Mouse (Mus musculus) intestine, embryonic 15.5 days (tissue): Measurements from ENCODE around the gene Spaca4. TPM values are rescaled to one million over a fixed set of nuclear protein-coding genes. Genes with fewer than 3 reads are reported as not detected.
A peak's percentile ranks its signal among the peaks of the same experiment; 100 is the strongest.

Source experiments
- ATAC-seq: fragments of 200-750 bp; cut with Nextera tagmentation; 2 replicates; pipeline ENCODE4 v1.8.0; 2017; ENCODE audit warnings: moderate TSS enrichment, moderate library complexity
- H3K27ac ChIP-seq: fragments of 300-500 bp; sonication (generic); 2 replicates; pipeline ENCODE4 v1.5.1; 2015; ENCODE audit warnings: mild to moderate bottlenecking, inconsistent platforms
- H3K27me3 ChIP-seq: fragments of 300-500 bp; sonication (generic); replicated peaks from 2 replicates; pipeline ENCODE4 v1.6.1; 2015; ENCODE audit warnings: inconsistent platforms
- H3K36me3 ChIP-seq: fragments of 300-500 bp; sonication (generic); 2 replicates; pipeline ENCODE4 v1.6.1; 2015; ENCODE audit warnings: inconsistent platforms
- H3K4me1 ChIP-seq: fragments of 300-500 bp; sonication (generic); replicated peaks from 2 replicates; pipeline ENCODE4 v1.6.1; 2015; ENCODE audit warnings: inconsistent platforms
- H3K4me2 ChIP-seq: fragments of 300-500 bp; sonication (generic); replicated peaks from 2 replicates; pipeline ENCODE4 v1.6.1; 2015; ENCODE audit warnings: mild to moderate bottlenecking, inconsistent platforms
- H3K4me3 ChIP-seq: fragments of 300-500 bp; sonication (generic); replicated peaks from 2 replicates; pipeline ENCODE4 v1.5.1; 2015; ENCODE audit warnings: inconsistent platforms
- H3K9ac ChIP-seq: fragments of 300-500 bp; sonication (generic); 2 replicates; pipeline ENCODE4 v1.6.1; 2015; ENCODE audit warnings: inconsistent platforms
- H3K9me3 ChIP-seq: fragments of 300-500 bp; sonication (generic); 2 replicates; pipeline ENCODE4 v1.6.1; 2016; ENCODE audit warnings: inconsistent platforms
- WGBS: fragments of 180-500 bp; shearing (Covaris S2); methylation state at CpG from one replicate; pipeline ENCODE4 v1.1.7; 2015; 5-methylcytosine and 5-hydroxymethylcytosine counted together
- polyA plus RNA-seq: library from polyadenylated mRNA; unstranded; fragments of >200 nt; fragmentation: Nextera tagmentation; extraction: Ambion mirVana; gene quantifications from 2 replicates; pipeline ENCODE4 v1.2.1, GENCODE M21; 2015

Gene Spaca4
- polyA plus RNA-seq, 1 experiment from 2014 or later: 0.49 TPM

DNA sequence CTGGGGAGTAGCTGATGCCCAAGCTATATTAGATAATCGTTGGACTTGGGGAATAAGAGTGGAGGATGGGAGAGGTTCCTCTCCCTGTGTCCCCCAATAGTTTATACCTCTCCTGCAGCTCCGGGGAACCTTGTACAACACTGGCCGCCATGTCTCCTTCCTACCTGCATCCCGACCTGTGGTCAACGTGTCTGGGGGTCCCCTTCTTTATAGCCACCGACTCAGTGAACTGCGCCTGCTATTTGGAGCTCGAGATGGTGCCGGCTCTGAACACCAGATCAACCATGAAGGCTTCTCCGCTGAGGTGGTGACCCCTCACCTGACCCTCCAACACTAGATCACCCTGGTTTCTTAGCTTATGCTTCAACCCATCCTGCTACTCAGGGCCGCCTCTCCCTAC, 23.3 kb downstream of the Spaca4 start:
- 93% methylated on average over 11 of the region's 11 CpGs for WGBS
- H3K27ac ChIP-seq: no peak overlapping the region

DNA sequence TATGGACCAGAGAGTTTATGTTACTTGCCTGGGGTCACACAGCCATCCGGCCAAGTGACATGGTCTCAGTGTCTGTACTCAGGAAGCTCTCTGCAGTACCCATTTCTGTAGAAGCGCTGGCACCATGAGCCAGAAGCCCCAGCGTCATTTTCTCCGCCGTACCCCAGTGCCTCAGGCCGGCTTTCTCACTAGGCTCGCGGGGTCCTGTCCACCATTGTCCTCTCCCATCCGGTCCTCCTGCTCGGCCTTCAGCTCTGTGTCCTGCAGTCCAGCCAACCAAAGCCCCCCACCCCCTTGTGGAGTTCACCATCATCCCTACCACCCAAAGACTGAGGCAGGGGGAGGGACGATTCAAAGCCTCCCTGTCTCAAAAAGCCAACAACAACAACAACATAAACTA, 24.0 kb downstream of the Spaca4 start:
- WGBS: 92% methylated on average over 11 of the region's 11 CpGs
- no peak overlapping the region for H3K9ac ChIP-seq
- ATAC-seq: no peak
- no peak overlapping the region for H3K4me2 ChIP-seq
- peaks cover 35% of the 10 kb centered on the region for H3K4me1 ChIP-seq
- peaks cover 24% of the 10 kb centered on the region for H3K27me3 ChIP-seq
- H3K9me3 ChIP-seq: no peaks in the 10 kb centered on the region
- no peaks in the 10 kb centered on the region for H3K36me3 ChIP-seq
- H3K4me3 ChIP-seq: no peak overlapping the region
- no peak overlapping the region for H3K27ac ChIP-seq

More for the DNA sequence above, 23.3 kb downstream of the Spaca4 start:
- Histone ChIP-seq H3K4me2 (no peak overlapping the region), H3K27me3 (peaks cover 24% of the 10 kb centered on the region), H3K36me3 (no peaks in the 10 kb centered on the region), H3K9ac (no peak overlapping the region), H3K4me1 (peaks cover 40% of the 10 kb centered on the region), H3K9me3 (no peaks in the 10 kb centered on the region), H3K4me3 (no peak overlapping the region)
- ATAC-seq: no peak

DNA sequence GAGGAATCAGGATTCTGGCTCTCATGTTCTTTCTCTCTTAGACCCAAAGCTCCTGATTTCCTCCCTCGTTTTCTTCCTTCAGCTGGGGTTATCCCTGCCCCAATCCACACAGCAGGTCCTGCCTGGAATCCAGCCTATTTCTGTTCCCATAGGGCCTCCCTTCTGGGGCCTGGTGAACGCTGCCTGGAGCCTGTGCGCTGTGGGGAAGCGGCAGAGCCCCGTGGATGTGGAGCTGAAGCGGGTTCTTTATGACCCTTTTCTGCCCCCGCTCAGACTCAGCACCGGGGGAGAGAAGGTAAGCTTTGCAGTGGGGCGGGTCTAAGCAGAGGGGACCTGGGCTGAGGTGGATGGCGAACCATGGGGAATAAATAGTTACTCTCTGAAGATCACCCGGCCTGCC, 24.5 kb downstream of the Spaca4 start:
- no peak overlapping the region; the same call in 1 of the 2 replicates for H3K4me3 ChIP-seq
- 30% methylated on average over 11 of the region's 11 CpGs for WGBS
- H3K9me3 ChIP-seq: no peaks in the 10 kb centered on the region
- peaks cover 31% of the 10 kb centered on the region for H3K4me1 ChIP-seq
- H3K36me3 ChIP-seq: no peaks in the 10 kb centered on the region
- peak overlapping the region; percentile 22; the same call in 1 of the 2 replicates for H3K27ac ChIP-seq
- no peak overlapping the region for H3K9ac ChIP-seq
- H3K4me2 ChIP-seq: peak overlapping the region; percentile 88
- H3K27me3 ChIP-seq: peaks cover 24% of the 10 kb centered on the region
- no peak for ATAC-seq

DNA sequence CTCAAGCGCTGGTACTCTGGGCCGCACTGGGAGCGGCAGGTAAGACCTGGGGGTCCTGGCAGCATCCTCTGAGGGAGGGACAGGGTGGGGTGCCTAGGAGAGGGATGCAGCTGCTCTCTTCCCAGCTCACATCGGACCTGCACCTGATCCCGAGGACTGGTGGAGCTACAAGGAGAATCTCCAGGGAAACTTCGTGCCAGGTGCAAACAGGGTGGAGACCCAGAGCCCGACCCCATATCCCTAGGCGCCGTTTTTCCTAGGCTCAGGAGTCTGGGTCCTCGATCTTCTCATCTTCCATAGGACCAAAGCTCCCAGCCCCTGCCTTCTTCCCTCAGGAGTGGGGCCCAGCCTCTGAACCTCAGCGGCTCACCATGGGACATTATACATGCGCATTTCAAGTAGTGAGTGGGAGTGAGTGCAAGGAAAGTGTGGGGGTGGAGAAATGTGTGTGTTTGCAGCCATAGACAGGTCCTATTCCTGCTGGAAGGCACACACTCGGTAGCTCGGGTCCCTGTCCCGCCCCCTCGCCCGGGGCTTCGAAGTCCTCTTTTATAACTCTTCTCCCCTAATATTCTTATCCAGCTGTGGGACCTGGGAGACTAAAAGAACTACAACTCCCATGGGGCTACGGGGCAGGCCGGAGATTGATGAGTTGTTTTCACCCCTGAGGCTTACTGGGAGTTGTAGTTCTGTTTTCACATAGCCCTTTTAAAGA, 25.2 kb downstream of the Spaca4 start:
- WGBS: under 1% methylated on average over 20 of the region's 20 CpGs
- H3K9ac ChIP-seq: peak overlapping the region; percentile 50

DNA sequence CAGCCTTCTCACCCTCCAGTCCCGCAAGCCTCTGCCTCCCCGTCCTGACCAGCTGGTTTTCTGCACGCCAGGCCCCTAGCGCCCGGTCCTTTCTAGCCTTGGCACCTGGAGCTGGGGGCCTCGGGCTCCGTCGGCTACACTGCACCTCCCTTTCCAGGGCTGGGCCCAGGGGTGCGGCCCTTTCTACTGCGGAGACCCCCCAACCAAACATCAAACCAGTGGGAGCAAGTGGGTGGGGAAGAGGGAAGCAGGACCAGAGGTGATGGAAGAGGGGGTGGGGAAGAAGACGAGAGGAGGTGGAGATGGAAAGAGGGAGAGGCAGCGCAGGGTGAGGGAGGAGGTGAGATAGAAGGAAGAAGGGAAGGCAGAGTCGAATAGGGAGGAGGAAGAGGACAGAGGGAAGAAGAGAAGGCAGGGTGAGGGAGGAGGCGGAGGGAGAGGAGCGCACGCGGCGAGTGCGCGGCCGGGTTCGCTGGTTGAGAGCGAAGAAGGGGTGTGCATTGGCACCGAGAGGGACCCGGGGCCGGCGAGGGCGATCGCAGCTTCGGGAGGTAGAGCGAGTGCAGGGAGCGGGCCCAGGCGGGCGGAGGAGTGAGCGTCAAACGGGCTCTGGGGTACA, 26.0 kb downstream of the Spaca4 start, which contains the start of gene Car11:
Gene Car11 (plus strand): TSS at position 321 of the 619 bp plus-strand sequence.
- H3K9me3 ChIP-seq: no peaks in the 10 kb centered on the region
- H3K4me1 ChIP-seq: peaks cover 21% of the 10 kb centered on the region
- H3K9ac ChIP-seq: peak within 1 kb of the TSS; percentile 50
- H3K4me3 ChIP-seq: peak within 1 kb of the TSS; percentile 39
- H3K36me3 ChIP-seq: no peaks in the 10 kb centered on the region
- 4% methylated on average over 36 of the region's 36 CpGs for WGBS
- peaks cover 24% of the 10 kb centered on the region for H3K27me3 ChIP-seq
- ATAC-seq: no peak
- peak within 1 kb of the TSS; percentile 88 for H3K4me2 ChIP-seq
- no peak within 1 kb of the TSS for H3K27ac ChIP-seq

More for the DNA sequence above, 25.2 kb downstream of the Spaca4 start:
- peaks cover 25% of the 10 kb centered on the region for H3K4me1 ChIP-seq
- no peak for ATAC-seq
- peak overlapping the region; percentile 39 for H3K4me3 ChIP-seq
- peaks cover 24% of the 10 kb centered on the region for H3K27me3 ChIP-seq
- H3K9me3 ChIP-seq: no peaks in the 10 kb centered on the region
- H3K4me2 ChIP-seq: peak overlapping the region; percentile 88
- H3K27ac ChIP-seq: no peak overlapping the region
- no peaks in the 10 kb centered on the region for H3K36me3 ChIP-seq

DNA sequence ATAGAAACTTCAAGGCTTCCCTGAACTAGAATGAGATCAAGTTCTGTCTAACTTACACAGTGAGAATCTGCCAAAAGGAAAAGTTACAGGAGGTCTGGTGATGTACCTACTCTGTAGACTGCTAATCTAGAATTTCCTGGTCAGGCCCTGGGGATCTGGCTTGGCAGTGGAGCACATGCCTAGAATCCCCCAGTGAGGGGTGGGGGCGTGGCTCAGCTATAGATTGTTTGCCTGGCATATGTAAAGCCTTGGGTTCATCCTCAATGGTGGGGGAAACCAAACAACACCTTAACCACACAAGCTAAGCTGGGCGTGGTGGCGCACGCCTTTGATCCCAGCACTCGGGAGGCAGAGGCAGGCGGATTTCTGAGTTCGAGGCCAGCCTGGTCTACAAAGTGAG, 27.7 kb downstream of the Spaca4 start:
- Histone ChIP-seq H3K4me2 (no peak overlapping the region), H3K9me3 (no peaks in the 10 kb centered on the region)
- no peak for ATAC-seq

DNA sequence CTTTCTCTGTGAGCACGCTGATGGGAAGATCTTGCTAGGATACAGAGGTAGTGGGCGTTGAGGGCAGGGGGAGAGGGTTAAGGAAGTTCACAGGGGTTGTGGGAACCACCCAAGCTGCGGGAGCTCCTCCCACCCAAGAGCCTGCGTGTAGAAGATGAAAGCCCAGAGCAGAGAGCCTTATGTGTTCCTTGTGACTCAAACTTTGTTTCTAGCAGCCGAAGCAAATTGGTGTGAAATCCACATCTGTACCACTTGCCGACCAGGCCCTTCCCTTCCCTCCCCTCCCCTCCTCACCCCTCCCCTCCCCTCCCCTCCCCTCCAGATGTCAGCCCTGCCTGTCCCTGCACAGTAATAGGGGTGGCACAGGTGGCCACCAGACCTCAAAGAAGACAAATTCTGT, 30.5 kb downstream of the Spaca4 start:
- 17% methylated on average over 6 of the region's 6 CpGs for WGBS
- Histone ChIP-seq H3K4me3 (no peak overlapping the region), H3K4me2 (no peak overlapping the region), H3K9ac (no peak overlapping the region), H3K27ac (no peak overlapping the region), H3K4me1 (peaks cover 7% of the 10 kb centered on the region), H3K9me3 (no peaks in the 10 kb centered on the region), H3K27me3 (peaks cover 18% of the 10 kb centered on the region), H3K36me3 (no peaks in the 10 kb centered on the region)
- ATAC-seq: no peak

More for the DNA sequence above, 27.7 kb downstream of the Spaca4 start:
- H3K4me3 ChIP-seq: no peak overlapping the region
- H3K4me1 ChIP-seq: peaks cover 13% of the 10 kb centered on the region
- no peak overlapping the region for H3K9ac ChIP-seq
- H3K36me3 ChIP-seq: no peaks in the 10 kb centered on the region
- no peak overlapping the region for H3K27ac ChIP-seq
- WGBS: 83% methylated on average over 7 of the region's 7 CpGs
- peaks cover 24% of the 10 kb centered on the region for H3K27me3 ChIP-seq

DNA sequence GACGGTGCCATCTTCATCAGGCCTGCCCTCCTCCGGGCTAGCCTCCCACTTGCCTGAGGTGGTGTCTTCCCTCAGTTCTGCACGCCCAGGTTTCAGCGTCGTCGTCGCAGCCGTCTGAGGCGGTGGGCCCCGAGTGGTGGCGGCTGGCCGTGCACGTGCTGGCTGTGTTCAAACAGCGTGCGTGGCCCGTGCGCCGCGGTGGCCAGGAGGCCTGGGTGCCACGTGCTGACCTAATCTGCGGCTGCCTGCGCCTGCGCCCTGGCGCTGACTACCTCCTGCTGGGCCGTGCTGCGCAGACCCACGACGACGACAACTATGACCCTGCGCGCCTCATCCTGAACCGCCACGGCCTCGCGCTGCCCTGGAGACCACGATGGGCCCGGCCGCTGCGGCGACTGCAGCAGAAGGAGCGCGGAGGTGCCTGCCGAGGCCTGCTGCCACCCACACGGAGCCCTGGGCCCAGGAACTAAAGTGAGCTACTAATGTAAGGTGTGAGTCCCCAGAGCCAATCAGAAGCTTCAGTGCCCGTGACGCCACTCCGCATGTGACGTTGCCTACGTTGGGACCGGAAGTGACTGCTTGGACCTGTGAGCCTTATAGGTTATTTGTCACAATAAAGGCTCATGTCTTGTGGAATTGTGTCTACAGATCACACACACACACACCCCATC, 31.6 kb downstream of the Spaca4 start, which contains the start of gene Sec1:
Gene Sec1 (minus strand): TSS at position 482 of the 671 bp plus-strand sequence.
- 90% methylated on average over 50 of the region's 50 CpGs for WGBS
- no peak for ATAC-seq
- no peak within 1 kb of the TSS for H3K4me3 ChIP-seq

DNA sequence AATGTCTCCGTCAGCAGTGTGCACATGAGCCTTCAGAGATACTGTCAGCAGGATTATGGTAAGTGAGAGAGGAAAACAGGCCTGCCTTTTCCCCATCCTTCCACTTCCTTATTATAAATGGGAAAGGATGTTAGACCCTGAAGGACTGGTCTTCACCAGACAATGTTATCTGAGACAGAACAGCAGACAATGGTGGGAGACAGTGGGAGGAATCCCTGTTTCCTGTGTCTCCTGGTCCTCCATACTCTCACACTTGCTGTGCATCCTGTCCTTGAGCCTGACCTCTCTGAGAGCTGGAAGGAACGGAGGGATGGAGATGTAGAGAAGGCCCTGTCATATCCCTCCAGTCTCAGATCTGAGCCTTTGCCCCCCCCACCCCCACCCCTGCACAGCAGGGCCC, 33.2 kb downstream of the Spaca4 start:
- 79% methylated on average over 2 of the region's 2 CpGs for WGBS
- ATAC-seq: no peak
- Histone ChIP-seq H3K4me2 (no peak overlapping the region), H3K4me1 (no peaks in the 10 kb centered on the region), H3K36me3 (no peaks in the 10 kb centered on the region), H3K9me3 (no peaks in the 10 kb centered on the region), H3K27me3 (no peaks in the 10 kb centered on the region; the same call in 1 of the 2 replicates), H3K27ac (no peak overlapping the region), H3K9ac (no peak overlapping the region), H3K4me3 (no peak overlapping the region)

More for the DNA sequence above, 31.6 kb downstream of the Spaca4 start, which contains the start of gene Sec1:
- Histone ChIP-seq H3K4me1 (no peaks in the 10 kb centered on the region), H3K27me3 (peaks cover 8% of the 10 kb centered on the region), H3K9ac (no peak within 1 kb of the TSS), H3K36me3 (no peaks in the 10 kb centered on the region), H3K9me3 (no peaks in the 10 kb centered on the region), H3K27ac (no peak within 1 kb of the TSS), H3K4me2 (no peak within 1 kb of the TSS)

DNA sequence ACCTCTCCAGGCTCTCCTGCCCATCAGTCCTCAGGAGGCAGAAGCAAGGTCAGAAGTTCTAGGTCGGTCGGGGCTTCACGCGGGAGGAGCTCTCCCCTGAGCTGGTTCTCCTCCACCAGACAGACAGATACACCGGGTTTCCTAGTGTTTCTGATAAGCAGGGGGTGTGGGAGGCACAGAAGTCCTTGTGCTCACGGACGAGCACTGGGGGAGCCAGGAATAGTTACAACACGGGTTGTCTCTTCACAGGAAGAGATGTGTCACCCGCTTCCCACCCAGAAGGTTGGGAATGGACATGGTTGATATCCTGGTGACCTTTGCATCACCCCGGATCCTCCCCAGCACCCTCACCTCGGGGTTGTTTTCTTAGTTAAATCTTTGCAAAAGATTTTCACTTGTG, 35.8 kb downstream of the Spaca4 start:
- Histone ChIP-seq H3K4me2 (no peak overlapping the region), H3K36me3 (no peaks in the 10 kb centered on the region)

DNA sequence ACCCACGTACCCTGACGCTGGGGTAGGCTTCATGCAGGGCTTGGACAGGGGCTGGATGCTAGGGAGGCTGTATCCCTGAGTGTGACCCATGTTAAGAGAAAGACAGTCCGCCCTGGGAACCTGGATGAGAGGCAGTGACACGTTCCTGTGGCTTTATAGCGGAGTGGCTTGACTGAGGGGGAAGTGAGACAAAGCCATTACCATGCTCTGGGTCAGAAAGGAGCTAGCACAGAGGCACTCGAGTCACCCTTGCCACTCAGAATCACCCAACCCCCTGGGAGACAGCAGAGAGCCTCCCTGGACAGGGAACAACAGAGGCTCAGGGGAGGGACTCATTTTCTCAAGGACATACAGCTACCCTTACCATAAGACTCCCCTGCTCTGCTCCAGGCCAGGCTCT, 36.5 kb downstream of the Spaca4 start:
- no peaks in the 10 kb centered on the region for H3K9me3 ChIP-seq
- no peaks in the 10 kb centered on the region for H3K36me3 ChIP-seq
- WGBS: 69% methylated on average over 6 of the region's 6 CpGs
- H3K9ac ChIP-seq: no peak overlapping the region
- peaks cover 20% of the 10 kb centered on the region for H3K4me1 ChIP-seq
- no peak overlapping the region for H3K27ac ChIP-seq
- H3K4me3 ChIP-seq: no peak overlapping the region
- no peaks in the 10 kb centered on the region; the same call in 1 of the 2 replicates for H3K27me3 ChIP-seq
- no peak overlapping the region for H3K4me2 ChIP-seq
- ATAC-seq: no peak

More for the DNA sequence above, 35.8 kb downstream of the Spaca4 start:
- Histone ChIP-seq H3K4me1 (peaks cover 19% of the 10 kb centered on the region), H3K9me3 (no peaks in the 10 kb centered on the region), H3K27me3 (no peaks in the 10 kb centered on the region; the same call in 1 of the 2 replicates), H3K27ac (no peak overlapping the region), H3K4me3 (no peak overlapping the region), H3K9ac (no peak overlapping the region)
- 57% methylated on average over 11 of the region's 11 CpGs for WGBS
- no peak for ATAC-seq

DNA sequence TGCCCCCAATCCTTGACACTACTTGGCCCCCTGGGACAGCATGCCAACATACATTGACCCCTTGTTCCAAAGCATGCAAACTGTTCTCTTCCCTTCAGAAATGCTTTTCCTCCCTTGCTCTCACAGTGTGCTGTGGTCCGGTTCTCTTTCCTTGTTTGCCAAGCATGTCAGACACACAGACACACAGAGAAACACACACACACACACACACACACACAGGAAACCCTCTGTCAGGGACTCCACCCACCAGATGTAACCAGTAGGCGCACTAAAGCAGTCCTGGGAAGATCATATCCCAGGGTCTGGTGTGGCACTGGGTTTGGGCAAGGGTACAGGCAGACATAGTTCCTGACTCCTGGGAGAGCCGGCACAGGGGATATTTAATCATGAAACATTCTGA, 38.8 kb downstream of the Spaca4 start:
- Histone ChIP-seq H3K4me3 (no peak overlapping the region), H3K4me1 (peaks cover 27% of the 10 kb centered on the region), H3K9ac (no peak overlapping the region), H3K36me3 (no peaks in the 10 kb centered on the region), H3K4me2 (no peak overlapping the region), H3K9me3 (no peaks in the 10 kb centered on the region), H3K27me3 (no peaks in the 10 kb centered on the region; the same call in 1 of the 2 replicates), H3K27ac (no peak overlapping the region)
- ATAC-seq: no peak
- 53% methylated on average over 3 of the region's 3 CpGs for WGBS
